Mouse (Mus musculus) neural tube, embryonic 15.5 days (tissue): Measurements from ENCODE around the gene Setd1a. TPM values are rescaled to one million over a fixed set of nuclear protein-coding genes. Genes with fewer than 3 reads are reported as not detected.
A peak's percentile ranks its signal among the peaks of the same experiment; 100 is the strongest.
"Not testable (repeated sequence)": the region's sequence is repeated elsewhere in the genome, so short reads cannot be mapped to it uniquely, and the experiment has no call there.

Experiments
- ATAC-seq: fragments of 200-750 bp; cut with Nextera tagmentation; 2 replicates; pipeline ENCODE4 v1.8.0; 2017; ENCODE audit warnings: mild to moderate bottlenecking, moderate TSS enrichment, moderate library complexity; ENCODE audit not compliant: low FRiP score
- H3K27ac ChIP-seq: fragments of 300-500 bp; sonication (generic); replicated peaks from 2 replicates; pipeline ENCODE4 v1.5.1; 2015; ENCODE audit warnings: mild to moderate bottlenecking, inconsistent platforms
- H3K27me3 ChIP-seq: fragments of 300-500 bp; sonication (generic); replicated peaks from 2 replicates; pipeline ENCODE4 v1.6.1; 2015; ENCODE audit warnings: inconsistent platforms
- H3K36me3 ChIP-seq: fragments of 300-500 bp; sonication (generic); 2 replicates; pipeline ENCODE4 v1.6.1; 2015; ENCODE audit warnings: inconsistent platforms
- H3K4me1 ChIP-seq: fragments of 300-500 bp; sonication (generic); 2 replicates; pipeline ENCODE4 v1.6.1; 2015; ENCODE audit warnings: inconsistent platforms
- H3K4me2 ChIP-seq: fragments of 300-500 bp; sonication (generic); 2 replicates; pipeline ENCODE4 v1.6.1; 2015; ENCODE audit warnings: inconsistent platforms, mild to moderate bottlenecking, moderate library complexity
- H3K4me3 ChIP-seq: fragments of 300-500 bp; sonication (generic); replicated peaks from 2 replicates; pipeline ENCODE4 v1.5.1; 2015; ENCODE audit warnings: mild to moderate bottlenecking, inconsistent platforms
- H3K9ac ChIP-seq: fragments of 300-500 bp; sonication (generic); replicated peaks from 2 replicates; pipeline ENCODE4 v1.6.1; 2015; ENCODE audit warnings: mild to moderate bottlenecking, inconsistent platforms
- H3K9me3 ChIP-seq: fragments of 300-500 bp; sonication (generic); replicated peaks from 2 replicates; pipeline ENCODE4 v1.6.1; 2016; ENCODE audit warnings: inconsistent platforms
- WGBS: fragments of 180-500 bp; shearing (Covaris S2); methylation state at CpG from one replicate; pipeline ENCODE4 v1.1.7; 2015; ENCODE audit warnings: mixed read lengths; 5-methylcytosine and 5-hydroxymethylcytosine counted together
- polyA plus RNA-seq: library from polyadenylated mRNA; unstranded; fragments of >200 nt; fragmentation: Nextera tagmentation; extraction: Ambion mirVana; gene quantifications from 2 replicates; pipeline ENCODE4 v1.2.1, GENCODE M21; 2015

The Setd1a gene
- 17.8 and 19.5 TPM in 2 replicates for polyA plus RNA-seq

GRCm38 (mm10) chr7:127776426-127776825 lies at the start of gene Setd1a:
TSS of gene Setd1a (plus strand) at chr7:127776670.
- peak within 1 kb of the TSS; percentile 86 for H3K9ac ChIP-seq
- H3K4me1 ChIP-seq: peaks cover 24% of the 10 kb centered on the region
- peaks cover 25% of the 10 kb centered on the region for H3K36me3 ChIP-seq
- H3K27me3 ChIP-seq: no peaks in the 10 kb centered on the region
- 0% methylated on average over 23 of the region's 23 CpGs for WGBS
- peak within 1 kb of the TSS; percentile 86 for H3K4me2 ChIP-seq
- H3K9me3 ChIP-seq: no peaks in the 10 kb centered on the region
- peak within 1 kb of the TSS; percentile 98 for H3K27ac ChIP-seq
- H3K4me3 ChIP-seq: peak within 1 kb of the TSS; percentile 88
- ATAC-seq: peak; percentile 82

GRCm38 (mm10) chr7:127727898-127728297 lies 48.6 kb upstream of the Setd1a start:
- ATAC-seq: no peak
- Histone ChIP-seq H3K9ac (no peak overlapping the region), H3K27ac (no peak overlapping the region), H3K4me1 (no peaks in the 10 kb centered on the region), H3K36me3 (no peaks in the 10 kb centered on the region), H3K9me3 (no peaks in the 10 kb centered on the region), H3K4me2 (no peak overlapping the region), H3K27me3 (no peaks in the 10 kb centered on the region), H3K4me3 (no peak overlapping the region)
- 91% methylated on average over 7 of the region's 7 CpGs for WGBS

GRCm38 (mm10) chr7:127730170-127730569 lies 46.3 kb upstream of the Setd1a start:
- no peaks in the 10 kb centered on the region for H3K9me3 ChIP-seq
- no peak overlapping the region for H3K27ac ChIP-seq
- no peak overlapping the region for H3K4me2 ChIP-seq
- no peak for ATAC-seq
- no peak overlapping the region for H3K9ac ChIP-seq
- H3K4me1 ChIP-seq: no peaks in the 10 kb centered on the region
- H3K36me3 ChIP-seq: no peaks in the 10 kb centered on the region
- H3K27me3 ChIP-seq: no peaks in the 10 kb centered on the region
- WGBS: 71% methylated on average over 4 of the region's 4 CpGs
- no peak overlapping the region for H3K4me3 ChIP-seq

GRCm38 (mm10) chr7:127732066-127732465 lies 44.4 kb upstream of the Setd1a start, which contains the start of gene Ctf2:
TSS of gene Ctf2 (minus strand) at chr7:127732166.
- not testable (repeated sequence) for H3K27ac ChIP-seq, H3K4me3 ChIP-seq, H3K36me3 ChIP-seq, H3K27me3 ChIP-seq, H3K9me3 ChIP-seq, H3K4me1 ChIP-seq, H3K4me2 ChIP-seq, H3K9ac ChIP-seq, ATAC-seq
- WGBS: no CpG with 5 or more reads among the region's 5 CpGs

- no peak for ATAC-seq
- Histone ChIP-seq H3K4me1 (peaks cover 25% of the 10 kb centered on the region), H3K4me2 (peak within 1 kb of the TSS; percentile 88), H3K9ac (peak within 1 kb of the TSS; percentile 54), H3K4me3 (peak within 1 kb of the TSS; percentile 85), H3K9me3 (no peaks in the 10 kb centered on the region), H3K36me3 (peaks cover 16% of the 10 kb centered on the region), H3K27ac (peak within 1 kb of the TSS; percentile 92), H3K27me3 (no peaks in the 10 kb centered on the region)
- WGBS: 1% methylated on average over 26 of the region's 26 CpGs
Observed at GRCm38 (mm10) chr7:127744366-127745045, 32.0 kb upstream of the Setd1a start, which contains the start of gene Fbxl19. TSS of gene Fbxl19 (plus strand) at chr7:127744543.

GRCm38 (mm10) chr7:127745251-127745651 lies 31.2 kb upstream of the Setd1a start:
- Histone ChIP-seq H3K27me3 (no peaks in the 10 kb centered on the region), H3K27ac (peak overlapping the region; percentile 92), H3K9me3 (no peaks in the 10 kb centered on the region), H3K36me3 (peaks cover 23% of the 10 kb centered on the region), H3K4me1 (peaks cover 25% of the 10 kb centered on the region), H3K9ac (peak overlapping the region; percentile 54), H3K4me3 (peak overlapping the region; percentile 85), H3K4me2 (peak overlapping the region; percentile 88)
- WGBS: 0% methylated on average over 19 of the region's 19 CpGs
- ATAC-seq: peak; percentile 88

- Histone ChIP-seq H3K36me3 (peaks cover 29% of the 10 kb centered on the region), H3K4me1 (peaks cover 25% of the 10 kb centered on the region), H3K27ac (peak overlapping the region; percentile 92), H3K4me2 (peak overlapping the region; percentile 88), H3K9me3 (no peaks in the 10 kb centered on the region), H3K9ac (peak overlapping the region; percentile 95), H3K4me3 (peak overlapping the region; percentile 85), H3K27me3 (no peaks in the 10 kb centered on the region)
- WGBS: under 1% methylated on average over 36 of the region's 39 CpGs
- ATAC-seq: peak; percentile 92
Observed at GRCm38 (mm10) chr7:127745652-127746493, 30.6 kb upstream of the Setd1a start.

- WGBS: under 1% methylated on average over 38 of the region's 62 CpGs
- H3K4me2 ChIP-seq: peak overlapping the region; percentile 88
- peaks cover 25% of the 10 kb centered on the region for H3K4me1 ChIP-seq
Observed at GRCm38 (mm10) chr7:127746494-127747491, 29.7 kb upstream of the Setd1a start.

GRCm38 (mm10) chr7:127747559-127748234 lies 28.8 kb upstream of the Setd1a start:
- Histone ChIP-seq H3K9me3 (no peaks in the 10 kb centered on the region), H3K4me2 (peak overlapping the region; percentile 88), H3K27me3 (no peaks in the 10 kb centered on the region), H3K4me1 (peaks cover 30% of the 10 kb centered on the region), H3K36me3 (peaks cover 48% of the 10 kb centered on the region), H3K27ac (no peak overlapping the region; the same call in 1 of the 2 replicates), H3K4me3 (peak overlapping the region; percentile 85), H3K9ac (peak overlapping the region; percentile 95)
- WGBS: 41% methylated on average over 6 of the region's 6 CpGs
- no peak for ATAC-seq

More at GRCm38 (mm10) chr7:127746494-127747491, 29.7 kb upstream of the Setd1a start:
- H3K27ac ChIP-seq: peak overlapping the region; percentile 92
- H3K27me3 ChIP-seq: no peaks in the 10 kb centered on the region
- no peaks in the 10 kb centered on the region for H3K9me3 ChIP-seq
- peak overlapping the region; percentile 85 for H3K4me3 ChIP-seq
- peak overlapping the region; percentile 95 for H3K9ac ChIP-seq
- peaks cover 39% of the 10 kb centered on the region for H3K36me3 ChIP-seq
- no peak for ATAC-seq

- WGBS: 94% methylated on average over 28 of the region's 28 CpGs
- no peak for ATAC-seq
- peaks cover 53% of the 10 kb centered on the region for H3K36me3 ChIP-seq
Observed at GRCm38 (mm10) chr7:127748235-127748560, 28.3 kb upstream of the Setd1a start.

More at GRCm38 (mm10) chr7:127748235-127748560, 28.3 kb upstream of the Setd1a start:
- no peaks in the 10 kb centered on the region for H3K9me3 ChIP-seq
- no peak overlapping the region; the same call in 1 of the 2 replicates for H3K27ac ChIP-seq
- peak overlapping the region; percentile 85; the same call in 1 of the 2 replicates for H3K4me3 ChIP-seq
- peaks cover 35% of the 10 kb centered on the region for H3K4me1 ChIP-seq
- peak overlapping the region; percentile 88 for H3K4me2 ChIP-seq
- H3K27me3 ChIP-seq: no peaks in the 10 kb centered on the region
- H3K9ac ChIP-seq: no peak overlapping the region
